Mouse (Mus musculus): ENCODE measurements at regions not wholly inside any gene's neighbourhood (a gene's known extent, or its start where the extent isn't known, plus 50 kb on each side); places are given as distances from the start of the nearest gene placed in this dataset.

DNA sequence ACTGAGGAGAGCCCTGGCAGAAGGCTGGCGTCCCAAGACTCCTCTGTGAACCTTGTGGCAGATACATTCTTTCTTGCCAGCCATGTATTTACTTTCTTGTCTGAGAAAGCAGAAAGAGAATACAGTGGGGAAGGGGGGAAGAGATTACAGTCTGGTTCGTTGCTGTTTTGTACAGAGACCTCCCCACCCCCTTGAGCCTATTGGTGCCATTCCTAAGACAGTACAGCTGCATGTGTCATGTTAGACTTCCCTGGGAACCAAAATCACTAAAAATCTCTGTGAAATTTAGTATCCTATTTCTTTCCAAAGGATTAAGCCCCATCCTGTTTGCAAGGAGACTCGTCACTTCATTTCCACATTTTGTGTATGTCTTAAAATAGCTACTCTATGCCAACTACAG, 411.4 kb upstream of the Rgma start:
- no peak for TF ChIP-seq POLR2A (IDR thresholded peaks at IDR 0.05; ENCODE audit: extremely low read depth, insufficient read depth, low read length)
- no peak for TF ChIP-seq CTCF (IDR thresholded peaks at IDR 0.05; ENCODE audit: low read depth, low read length)
